Mouse (Mus musculus) forebrain, postnatal 0 days (tissue): Measurements from ENCODE around the gene Tlr7. TPM values are rescaled to one million over a fixed set of nuclear protein-coding genes. Genes with fewer than 3 reads are reported as not detected.
A peak's percentile ranks its signal among the peaks of the same experiment; 100 is the strongest.
"Not testable (repeated sequence)": the region's sequence is repeated elsewhere in the genome, so short reads cannot be mapped to it uniquely, and the experiment has no call there.

ENCODE experiments used
- ATAC-seq: fragments of 200-750 bp; cut with Nextera tagmentation; 2 replicates; pipeline ENCODE4 v1.8.0; 2017; ENCODE audit warnings: mild to moderate bottlenecking, moderate library complexity
- DNase-seq: peaks from one replicate; pipeline ENCODE4 v3.0.0-alpha.2; 2015
- H3K27ac ChIP-seq: fragments of 300-500 bp; sonication (generic); 2 replicates; pipeline ENCODE4 v1.5.1; 2014; ENCODE audit warnings: low read depth, mild to moderate bottlenecking, antibody characterized with exemption, low read length, moderate library complexity, mixed read lengths
- H3K27me3 ChIP-seq: fragments of 300-500 bp; sonication (generic); 2 replicates; pipeline ENCODE4 v1.6.1; 2014; ENCODE audit warnings: mild to moderate bottlenecking, low read length, mixed read lengths; ENCODE audit not compliant: insufficient read depth
- H3K36me3 ChIP-seq: fragments of 300-500 bp; sonication (generic); 2 replicates; pipeline ENCODE4 v1.6.1; 2014; ENCODE audit warnings: mild to moderate bottlenecking, moderate library complexity; ENCODE audit not compliant: insufficient read depth
- H3K4me1 ChIP-seq: fragments of 300-500 bp; sonication (generic); 2 replicates; pipeline ENCODE4 v1.6.1; 2014; ENCODE audit warnings: antibody characterized with exemption; ENCODE audit not compliant: insufficient read depth
- H3K4me2 ChIP-seq: fragments of 300-500 bp; sonication (generic); 2 replicates; pipeline ENCODE4 v1.6.1; 2014; ENCODE audit warnings: low read depth, mild to moderate bottlenecking, moderate library complexity
- H3K4me3 ChIP-seq: fragments of 300-500 bp; sonication (generic); 2 replicates; pipeline ENCODE4 v1.5.1; 2014; ENCODE audit warnings: low read depth, low read length, mixed read lengths
- H3K9ac ChIP-seq: fragments of 300-500 bp; sonication (generic); 2 replicates; pipeline ENCODE4 v1.6.1; 2014; ENCODE audit warnings: mild to moderate bottlenecking
- H3K9me3 ChIP-seq: fragments of 300-500 bp; sonication (generic); 2 replicates; pipeline ENCODE4 v1.6.1; 2016; ENCODE audit warnings: low read length
- CTCF ChIP-seq: sonication (generic); IDR thresholded peaks from 2 replicates; pipeline ENCODE4 v1.5.1; 2016; ENCODE audit warnings: antibody characterized with exemption, control low read depth, low read depth
- WGBS: fragments of 180-500 bp; shearing (Covaris S2); extraction: QIAGEN DNeasy Blood & Tissue Kit; methylation state at CpG from one replicate; pipeline ENCODE4 v1.1.7; 2014; 5-methylcytosine and 5-hydroxymethylcytosine counted together
- polyA plus RNA-seq: library from polyadenylated mRNA; unstranded; fragments of >200 nt; fragmentation: Nextera tagmentation; extraction: Ambion mirVana; gene quantifications from 2 replicates; pipeline ENCODE4 v1.2.1, GENCODE M21; 2015
- total RNA-seq: library from RNA; depleted of rRNA; stranded (reverse); fragments of >200 nt; gene quantifications from 2 replicates; pipeline ENCODE4 v1.2.3, GENCODE M21; 2014; rRNA removed

Gene Tlr7
- total RNA-seq (1.2 and 1.9 TPM in 2 replicates), polyA plus RNA-seq (1.2 TPM in 2 replicates)

DNA sequence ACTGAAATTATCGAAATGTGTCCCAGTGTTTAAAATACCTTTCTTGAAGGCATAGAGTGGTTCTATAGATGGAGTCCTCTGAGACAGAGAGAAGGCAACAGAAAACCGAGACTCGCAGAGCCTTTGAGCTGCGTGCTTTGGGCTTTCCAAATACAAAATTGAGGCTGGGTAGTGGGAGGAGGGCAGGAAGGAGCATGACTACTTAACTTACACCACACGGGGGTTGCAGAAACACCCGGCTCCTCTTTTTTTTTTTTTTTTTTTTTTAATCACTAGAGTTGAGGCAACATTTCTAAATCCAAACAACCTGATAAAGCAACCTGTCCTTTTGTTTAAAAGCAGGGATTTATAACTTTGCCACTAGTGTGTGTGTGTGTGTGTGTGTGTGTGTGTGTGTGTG, at the start of gene Tlr7:
Tlr7 (minus strand) TSS at position 160 of the 400 bp plus-strand sequence.
- H3K4me1 ChIP-seq: no peaks in the 10 kb centered on the region
- ATAC-seq: peak; percentile 29; the same call in 1 of the 2 replicates
- no peak within 1 kb of the TSS for H3K4me3 ChIP-seq
- H3K4me2 ChIP-seq: no peak within 1 kb of the TSS
- no peaks in the 10 kb centered on the region for H3K36me3 ChIP-seq
- H3K9me3 ChIP-seq: no peaks in the 10 kb centered on the region
- DNase-seq: no peak
- H3K27me3 ChIP-seq: no peaks in the 10 kb centered on the region
- WGBS: 68% methylated on average over 6 of the region's 6 CpGs
- no peak within 1 kb of the TSS for H3K27ac ChIP-seq
- no peak for TF ChIP-seq CTCF
- H3K9ac ChIP-seq: no peak within 1 kb of the TSS

DNA sequence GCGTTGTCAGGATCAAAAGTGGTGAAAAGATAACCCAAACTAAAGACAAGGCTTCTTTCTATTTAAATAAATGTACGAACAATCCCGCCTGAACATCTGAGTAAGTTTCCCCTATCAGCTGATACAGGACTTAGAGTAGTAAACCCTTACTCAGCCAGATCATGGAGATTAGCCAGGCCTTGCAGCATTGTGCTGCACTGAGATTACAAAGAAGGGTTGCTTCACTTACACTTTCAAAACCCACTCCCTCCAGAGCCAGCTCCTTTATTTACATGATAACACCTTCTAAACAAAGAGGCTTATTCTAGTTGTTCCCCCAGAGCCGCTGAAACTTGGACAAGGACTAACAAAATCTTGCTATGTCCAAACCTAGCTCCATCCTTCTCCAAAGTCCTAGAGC, 49.7 kb upstream of the Tlr7 start:
- H3K27me3 ChIP-seq: no peaks in the 10 kb centered on the region
- H3K4me3 ChIP-seq: no peak overlapping the region
- H3K36me3 ChIP-seq: no peaks in the 10 kb centered on the region
- ATAC-seq: no peak
- H3K9me3 ChIP-seq: no peaks in the 10 kb centered on the region
- no peaks in the 10 kb centered on the region for H3K4me1 ChIP-seq
- DNase-seq: no peak
- no peak for TF ChIP-seq CTCF
- WGBS: 54% methylated on average over 4 of the region's 4 CpGs
- no peak overlapping the region for H3K27ac ChIP-seq
- no peak overlapping the region for H3K4me2 ChIP-seq
- no peak overlapping the region for H3K9ac ChIP-seq

DNA sequence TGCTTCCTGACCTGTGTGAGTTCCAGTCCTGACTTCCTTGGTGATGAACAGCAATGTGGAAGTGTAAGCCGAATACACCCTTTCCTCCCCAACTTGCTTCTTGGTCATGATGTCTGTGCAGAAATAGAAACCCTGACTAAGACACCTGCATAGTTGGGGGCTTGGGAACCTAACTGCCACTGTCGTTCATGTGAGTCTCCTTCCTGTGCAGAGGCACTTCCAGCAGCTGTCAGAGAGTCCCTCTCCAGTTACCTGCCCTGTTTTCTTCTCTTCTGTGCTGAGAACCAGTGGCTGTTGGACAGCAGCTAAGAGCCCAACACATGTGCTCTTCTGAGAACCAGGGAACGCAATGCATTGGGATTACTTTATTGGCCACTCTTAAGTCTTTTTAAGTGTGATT, 30.9 kb upstream of the Tlr7 start:
- not testable (repeated sequence) for H3K9ac ChIP-seq, H3K4me2 ChIP-seq, H3K27ac ChIP-seq, H3K4me1 ChIP-seq, DNase-seq, H3K4me3 ChIP-seq, H3K9me3 ChIP-seq, H3K27me3 ChIP-seq, H3K36me3 ChIP-seq, ATAC-seq
- WGBS: 94% methylated on average over 3 of the region's 3 CpGs

DNA sequence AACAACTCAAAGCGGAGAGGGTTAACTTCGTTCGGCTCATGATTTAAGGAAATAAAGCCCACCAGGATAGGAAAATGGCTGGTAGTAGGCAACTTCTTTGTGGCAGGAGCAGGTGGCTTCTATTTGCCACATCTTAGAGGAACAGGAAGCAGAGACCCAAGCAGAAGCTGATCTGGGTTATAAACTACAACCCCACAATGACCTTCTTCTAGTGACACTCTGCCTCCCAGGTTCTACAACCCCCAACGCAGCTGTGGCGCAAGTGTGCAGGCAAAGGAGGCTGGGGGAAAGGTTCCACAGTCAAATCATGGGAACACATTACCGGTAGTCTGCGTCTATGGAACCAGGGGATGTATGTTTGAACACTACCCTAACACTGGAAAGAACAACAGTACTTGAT, 29.3 kb upstream of the Tlr7 start:
- DNase-seq: no peak
- no peak for TF ChIP-seq CTCF
- Histone ChIP-seq H3K4me1 (no peaks in the 10 kb centered on the region), H3K9ac (no peak overlapping the region), H3K9me3 (no peaks in the 10 kb centered on the region), H3K4me3 (no peak overlapping the region), H3K27ac (no peak overlapping the region), H3K27me3 (no peaks in the 10 kb centered on the region), H3K36me3 (no peaks in the 10 kb centered on the region; the same call in 1 of the 2 replicates), H3K4me2 (no peak overlapping the region)
- ATAC-seq: no peak
- 88% methylated on average over 7 of the region's 7 CpGs for WGBS

DNA sequence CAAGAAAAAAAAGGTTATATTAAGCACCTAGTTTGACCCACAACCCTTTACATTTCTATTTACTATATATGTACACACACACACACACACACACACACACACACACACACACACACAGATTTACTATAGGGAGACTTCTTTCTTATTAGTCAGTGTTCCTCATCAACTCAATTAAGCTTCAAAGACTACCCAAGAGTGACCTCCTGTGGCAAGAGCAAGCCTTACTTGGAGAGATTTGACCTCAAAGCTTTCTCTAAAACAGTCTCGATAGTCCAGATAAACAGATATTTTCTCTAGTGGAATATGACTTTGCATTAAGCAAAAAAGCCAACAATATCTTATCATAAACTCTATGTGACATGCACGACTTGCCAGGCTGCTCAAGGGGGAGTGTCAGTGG, 27.1 kb upstream of the Tlr7 start:
- 76% methylated on average over 2 of the region's 2 CpGs for WGBS
- DNase-seq (peak; percentile 37), ATAC-seq (no peak)

DNA sequence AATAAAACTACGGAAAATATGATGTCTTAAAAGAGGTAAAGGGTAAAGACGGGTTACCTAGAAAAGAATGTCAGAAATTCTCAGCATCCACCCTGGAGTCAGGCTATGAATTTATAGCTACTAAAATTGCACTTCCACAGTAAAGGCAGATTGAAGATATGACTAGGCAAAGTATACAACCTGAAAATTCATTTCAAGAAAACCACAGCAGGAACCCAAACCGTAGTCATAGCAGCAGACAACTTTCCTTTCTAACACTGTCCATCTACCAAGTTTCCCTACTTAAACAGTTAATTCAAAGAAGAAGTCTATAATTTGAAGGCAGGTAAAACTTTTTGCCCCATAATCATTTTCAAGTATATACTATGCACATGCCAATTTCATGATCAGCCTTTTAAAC, 25.6 kb upstream of the Tlr7 start:
- DNase-seq (no peak), ATAC-seq (no peak)
- WGBS: 88% methylated on average over 3 of the region's 3 CpGs
- Histone ChIP-seq H3K9me3 (no peaks in the 10 kb centered on the region), H3K27ac (no peak overlapping the region), H3K27me3 (no peaks in the 10 kb centered on the region), H3K9ac (no peak overlapping the region), H3K4me2 (no peak overlapping the region), H3K4me1 (no peaks in the 10 kb centered on the region), H3K4me3 (no peak overlapping the region), H3K36me3 (no peaks in the 10 kb centered on the region)
- no peak for TF ChIP-seq CTCF

More for the DNA sequence above, 27.1 kb upstream of the Tlr7 start:
- H3K4me3 ChIP-seq: no peak overlapping the region
- no peak overlapping the region for H3K4me2 ChIP-seq
- H3K36me3 ChIP-seq: no peaks in the 10 kb centered on the region; the same call in 1 of the 2 replicates
- no peak overlapping the region for H3K27ac ChIP-seq
- 0 out of 2 replicates have a peak, but pooled peaks have one; percentile 26 for TF ChIP-seq CTCF
- H3K9me3 ChIP-seq: no peaks in the 10 kb centered on the region
- no peaks in the 10 kb centered on the region for H3K27me3 ChIP-seq
- no peak overlapping the region for H3K9ac ChIP-seq
- no peaks in the 10 kb centered on the region for H3K4me1 ChIP-seq

DNA sequence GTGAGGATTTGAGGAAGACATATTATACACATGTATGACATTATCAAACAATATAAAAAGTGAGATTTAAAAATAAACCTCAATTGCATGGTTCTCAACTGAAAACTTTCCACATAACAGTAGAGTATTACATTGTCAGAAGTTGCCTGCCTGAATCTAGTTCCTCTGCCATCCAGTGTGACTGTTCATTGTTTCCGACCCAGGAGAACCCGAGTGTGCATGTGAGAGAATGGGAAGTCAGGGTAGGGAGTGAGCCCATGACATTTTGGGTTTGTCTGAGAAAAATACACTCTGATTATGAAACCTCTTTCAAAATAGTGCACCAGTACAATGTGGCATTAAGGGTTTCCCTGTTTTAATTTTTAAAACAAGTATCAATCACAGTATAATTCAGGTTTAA, 23.3 kb upstream of the Tlr7 start:
- H3K4me2 ChIP-seq: no peak overlapping the region
- no peak for TF ChIP-seq CTCF
- WGBS: 94% methylated on average over 2 of the region's 2 CpGs
- no peak for DNase-seq
- no peak overlapping the region for H3K9ac ChIP-seq
- H3K27me3 ChIP-seq: no peaks in the 10 kb centered on the region
- ATAC-seq: no peak
- no peaks in the 10 kb centered on the region for H3K9me3 ChIP-seq
- no peaks in the 10 kb centered on the region for H3K4me1 ChIP-seq
- no peak overlapping the region for H3K4me3 ChIP-seq
- H3K27ac ChIP-seq: no peak overlapping the region
- no peaks in the 10 kb centered on the region for H3K36me3 ChIP-seq

DNA sequence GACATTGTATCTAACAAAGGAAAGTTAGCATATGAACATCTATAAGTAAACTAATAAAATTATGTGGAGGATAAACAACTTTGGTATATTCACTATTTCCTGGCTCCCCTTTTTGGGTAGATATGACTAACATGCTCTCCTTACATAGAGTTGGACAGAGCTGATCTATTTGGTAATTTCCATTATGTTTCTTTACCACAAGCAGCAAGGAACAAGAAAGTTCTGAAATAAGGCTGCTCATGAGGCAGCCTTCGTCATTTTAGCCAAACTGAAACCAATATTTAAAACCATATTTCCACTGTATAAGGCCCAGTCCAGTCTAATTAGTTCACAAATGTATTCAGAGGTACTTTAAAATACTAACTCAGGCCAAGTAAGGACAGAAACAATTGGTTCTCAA, 16.1 kb upstream of the Tlr7 start:
- H3K27ac ChIP-seq: no peak overlapping the region
- H3K27me3 ChIP-seq: no peaks in the 10 kb centered on the region
- WGBS: 81% methylated on average over 1 of the region's 1 CpGs
- no peak for TF ChIP-seq CTCF
- no peak overlapping the region for H3K9ac ChIP-seq
- H3K9me3 ChIP-seq: no peaks in the 10 kb centered on the region
- DNase-seq (no peak), ATAC-seq (no peak)
- H3K36me3 ChIP-seq: no peaks in the 10 kb centered on the region
- H3K4me1 ChIP-seq: no peaks in the 10 kb centered on the region
- no peak overlapping the region for H3K4me3 ChIP-seq
- no peak overlapping the region for H3K4me2 ChIP-seq
